Mouse (Mus musculus) adrenal gland, postnatal 36 days (tissue): ENCODE measurements around the gene Ube2h. TPM values are rescaled to one million over a fixed set of nuclear protein-coding genes. Genes with fewer than 3 reads are reported as not detected.

ENCODE experiments used
- DNase-seq, 2 experiments: peaks; one replicate each; pipeline ENCODE4 v3.0.0; 2021; ENCODE audit warnings: mixed read lengths in 1 of 2
- microRNA-seq: library from miRNA; unstranded; fragments of <30 nt; microRNA quantifications from one replicate; pipeline ENCODE4 v1.2.0, GENCODE M21; 2021
- total RNA-seq, 2 experiments: library from RNA; stranded (reverse); gene quantifications; 2 replicates each; pipeline ENCODE4 v1.2.3; 2021

The Ube2h gene
- total RNA-seq, 2 experiments from 2014 or later: 105 to 126 TPM

- DNase-seq: no peak
These were observed 137.1 kb downstream of the Ube2h start for GRCm38 (mm10) chr6:30167192-30167591.

GRCm38 (mm10) chr6:30166349-30166748 is 138.0 kb downstream of the Ube2h start:
- DNase-seq: no peak

- DNase-seq: no peak
These were observed 142.2 kb downstream of the Ube2h start for GRCm38 (mm10) chr6:30162091-30162490.

- no peak for DNase-seq
These were observed 142.7 kb downstream of the Ube2h start for GRCm38 (mm10) chr6:30161618-30162017.

Small RNAs within 50 kb of the gene (microRNA-seq; reads per million reads assigned to microRNA genes)
- gene Mir182 (950 reads per million, percentile 78 among the genes with 10 or more reads in this experiment), gene Mir183 (274 reads per million, percentile 64 among the genes with 10 or more reads in this experiment), gene Mir96 (15.4 reads per million, percentile 30 among the genes with 10 or more reads in this experiment)

Other genes starting within 250 kb of the Ube2h start
- gene Zc3hc1, start 86.5 kb upstream of the Ube2h start, total RNA-seq: 10 to 100 TPM; 17.9 to 19.0 TPM
- 10 to 100 TPM; 70.6 to 87.3 TPM for gene Klhdc10, start 97.3 kb upstream of the Ube2h start, total RNA-seq
- 10 to 100 TPM; 23.3 to 27.3 TPM for gene Tmem209, start 205.2 kb upstream of the Ube2h start, total RNA-seq
- gene Ssmem1, start 205.3 kb upstream of the Ube2h start, total RNA-seq: under 1 TPM in 1 of 2 experiments, not detected in 1; 0.23 TPM
- gene Cpa2, start 237.0 kb upstream of the Ube2h start, total RNA-seq: under 1 TPM; 0.56 to 0.66 TPM